Mouse (Mus musculus): Measurements from ENCODE around the gene Ndnf. TPM values are rescaled to one million over a fixed set of nuclear protein-coding genes. Genes with fewer than 3 reads are reported as not detected.

Gene Ndnf
- polyA plus RNA-seq, 1 experiment = 6.1 TPM

GRCm38 (mm10) chr6:65739442-65739841 lies 68.1 kb downstream of the Ndnf start:
- TF ChIP-seq CTCF (IDR thresholded peaks at IDR 0.05; ENCODE audit: extremely low read depth, insufficient read depth, low read length) (no peak), POLR2A (IDR thresholded peaks at IDR 0.05; ENCODE audit: extremely low read depth, insufficient read depth, low read length) (no peak)
- Histone ChIP-seq H3K4me1 (ENCODE audit: control insufficient read depth, insufficient read depth, low read length) (no peaks in the 10 kb centered on the region), H3K4me3 (ENCODE audit: insufficient read depth, low read length) (no peak overlapping the region), H3K27ac (ENCODE audit: insufficient read depth, low read length) (no peak overlapping the region)

- Histone ChIP-seq H3K27ac (ENCODE audit: insufficient read depth, low read length) (no peak overlapping the region), H3K4me3 (ENCODE audit: insufficient read depth, low read length) (no peak overlapping the region), H3K4me1 (ENCODE audit: control insufficient read depth, insufficient read depth, low read length) (no peaks in the 10 kb centered on the region)
- TF ChIP-seq POLR2A (IDR thresholded peaks at IDR 0.05; ENCODE audit: extremely low read depth, insufficient read depth, low read length) = no peak
- no peak for TF ChIP-seq CTCF (IDR thresholded peaks at IDR 0.05; ENCODE audit: extremely low read depth, insufficient read depth, low read length)
Measured at GRCm38 (mm10) chr6:65743144-65743870, 71.9 kb downstream of the Ndnf start.

- H3K4me3 ChIP-seq (ENCODE audit: insufficient read depth, low read length) = no peak overlapping the region
- TF ChIP-seq CTCF (IDR thresholded peaks at IDR 0.05; ENCODE audit: extremely low read depth, insufficient read depth, low read length) (no peak), POLR2A (IDR thresholded peaks at IDR 0.05; ENCODE audit: extremely low read depth, insufficient read depth, low read length) (no peak)
Measured at GRCm38 (mm10) chr6:65743871-65744202, 72.4 kb downstream of the Ndnf start.

GRCm38 (mm10) chr6:65758214-65758613 lies 86.8 kb downstream of the Ndnf start:
- Histone ChIP-seq H3K4me3 (ENCODE audit: insufficient read depth, low read length) (no peak overlapping the region), H3K27ac (ENCODE audit: insufficient read depth, low read length) (no peak overlapping the region), H3K4me1 (ENCODE audit: control insufficient read depth, insufficient read depth, low read length) (no peaks in the 10 kb centered on the region)
- no peak for TF ChIP-seq POLR2A (IDR thresholded peaks at IDR 0.05; ENCODE audit: extremely low read depth, insufficient read depth, low read length)
- no peak for TF ChIP-seq CTCF (IDR thresholded peaks at IDR 0.05; ENCODE audit: extremely low read depth, insufficient read depth, low read length)

More at GRCm38 (mm10) chr6:65743871-65744202, 72.4 kb downstream of the Ndnf start:
- H3K4me1 ChIP-seq (ENCODE audit: control insufficient read depth, insufficient read depth, low read length) = no peaks in the 10 kb centered on the region
- no peak overlapping the region for H3K27ac ChIP-seq (ENCODE audit: insufficient read depth, low read length)

- TF ChIP-seq CTCF (IDR thresholded peaks at IDR 0.05; ENCODE audit: extremely low read depth, insufficient read depth, low read length) (no peak), POLR2A (IDR thresholded peaks at IDR 0.05; ENCODE audit: extremely low read depth, insufficient read depth, low read length) (no peak)
- no peaks in the 10 kb centered on the region for H3K4me1 ChIP-seq (ENCODE audit: control insufficient read depth, insufficient read depth, low read length)
- H3K4me3 ChIP-seq (ENCODE audit: insufficient read depth, low read length) = no peak overlapping the region
- H3K27ac ChIP-seq (ENCODE audit: insufficient read depth, low read length) = no peak overlapping the region
Measured at GRCm38 (mm10) chr6:65759174-65759573, 87.8 kb downstream of the Ndnf start.

GRCm38 (mm10) chr6:65760073-65760472 lies 88.7 kb downstream of the Ndnf start:
- TF ChIP-seq POLR2A (IDR thresholded peaks at IDR 0.05; ENCODE audit: extremely low read depth, insufficient read depth, low read length) (no peak), CTCF (IDR thresholded peaks at IDR 0.05; ENCODE audit: extremely low read depth, insufficient read depth, low read length) (no peak)
- Histone ChIP-seq H3K4me1 (ENCODE audit: control insufficient read depth, insufficient read depth, low read length) (no peaks in the 10 kb centered on the region), H3K4me3 (ENCODE audit: insufficient read depth, low read length) (no peak overlapping the region), H3K27ac (ENCODE audit: insufficient read depth, low read length) (no peak overlapping the region)

Other genes starting within 250 kb of the Ndnf start
- gene Tnip3, start 146.3 kb upstream of the Ndnf start, polyA plus RNA-seq (2012; rRNA removed) = not detected in 2 replicates
- 4.8 and 6.0 TPM in 2 replicates for gene Prdm5, start 107.4 kb downstream of the Ndnf start, polyA plus RNA-seq (2012; rRNA removed)